Mouse (Mus musculus): Measurements from ENCODE around the gene Zfp143.
"Not testable (repeated sequence)": the region's sequence is repeated elsewhere in the genome, so short reads cannot be mapped to it uniquely, and the experiment has no call there.

The Zfp143 gene

GRCm38 (mm10) chr7:110061199-110061751 is at the start of gene Zfp143:
TSS of gene Zfp143 (plus strand) at chr7:110061217.
- peak; percentile 95 for ATAC-seq (ENCODE audit: low TSS enrichment)

- no peak for ATAC-seq (ENCODE audit: low TSS enrichment)
Observed at GRCm38 (mm10) chr7:110011417-110011816, 49.6 kb upstream of the Zfp143 start.

- ATAC-seq (ENCODE audit: low TSS enrichment) = no peak
Observed at GRCm38 (mm10) chr7:110014272-110014671, 46.7 kb upstream of the Zfp143 start.

GRCm38 (mm10) chr7:110018117-110018630 is 42.8 kb upstream of the Zfp143 start, which contains the start of gene Ipo7:
TSS of gene Ipo7 (plus strand) at chr7:110018274.
- ATAC-seq (ENCODE audit: low TSS enrichment) = peak; percentile 99

- peak; percentile 53 for ATAC-seq (ENCODE audit: low TSS enrichment)
Observed at GRCm38 (mm10) chr7:110018631-110019482, 42.2 kb upstream of the Zfp143 start.

GRCm38 (mm10) chr7:110023553-110023952 is 37.5 kb upstream of the Zfp143 start:
- no peak for ATAC-seq (ENCODE audit: low TSS enrichment)

- ATAC-seq (ENCODE audit: low TSS enrichment) = no peak
Observed at GRCm38 (mm10) chr7:110026594-110026993, 34.4 kb upstream of the Zfp143 start.

GRCm38 (mm10) chr7:110028826-110029225 is 32.2 kb upstream of the Zfp143 start:
- ATAC-seq (ENCODE audit: low TSS enrichment) = no peak

GRCm38 (mm10) chr7:110030342-110030741 is 30.7 kb upstream of the Zfp143 start:
- ATAC-seq (ENCODE audit: low TSS enrichment) = no peak

- ATAC-seq (ENCODE audit: low TSS enrichment) = not testable (repeated sequence)
Observed at GRCm38 (mm10) chr7:110057723-110058122, 3.3 kb upstream of the Zfp143 start.

GRCm38 (mm10) chr7:110059092-110059785 is 1.8 kb upstream of the Zfp143 start:
- no peak for ATAC-seq (ENCODE audit: low TSS enrichment)

GRCm38 (mm10) chr7:110060106-110060668 is 830 bp upstream of the Zfp143 start:
- no peak for ATAC-seq (ENCODE audit: low TSS enrichment)

- ATAC-seq (ENCODE audit: low TSS enrichment) = peak; percentile 36
Observed at GRCm38 (mm10) chr7:110060669-110061198, 283 bp upstream of the Zfp143 start.

GRCm38 (mm10) chr7:110061752-110062273 is 796 bp downstream of the Zfp143 start:
- peak; percentile 55 for ATAC-seq (ENCODE audit: low TSS enrichment)

GRCm38 (mm10) chr7:110063731-110064130 is 2.7 kb downstream of the Zfp143 start:
- ATAC-seq (ENCODE audit: low TSS enrichment) = no peak

GRCm38 (mm10) chr7:110069070-110069469 is 8.1 kb downstream of the Zfp143 start:
- no peak for ATAC-seq (ENCODE audit: low TSS enrichment)

GRCm38 (mm10) chr7:110078168-110078567 is 17.2 kb downstream of the Zfp143 start:
- no peak for ATAC-seq (ENCODE audit: low TSS enrichment)

- no peak for ATAC-seq (ENCODE audit: low TSS enrichment)
Observed at GRCm38 (mm10) chr7:110083386-110084165, 22.6 kb downstream of the Zfp143 start.

GRCm38 (mm10) chr7:110085217-110085616 is 24.2 kb downstream of the Zfp143 start:
- ATAC-seq (ENCODE audit: low TSS enrichment) = no peak

GRCm38 (mm10) chr7:110087914-110088313 is 26.9 kb downstream of the Zfp143 start:
- no peak for ATAC-seq (ENCODE audit: low TSS enrichment)

- peak; percentile 65; the same call in 1 of the 2 replicates for ATAC-seq (ENCODE audit: low TSS enrichment)
Observed at GRCm38 (mm10) chr7:110091670-110092069, 30.7 kb downstream of the Zfp143 start.

Measured in frontal cortex, adult (tissue).